Mouse (Mus musculus): ENCODE results near the gene Specc1. TPM values are rescaled to one million over a fixed set of nuclear protein-coding genes. Genes with fewer than 3 reads are reported as not detected.

The Specc1 gene
- polyA plus RNA-seq, 1 experiment, result 27.7 TPM

DNA sequence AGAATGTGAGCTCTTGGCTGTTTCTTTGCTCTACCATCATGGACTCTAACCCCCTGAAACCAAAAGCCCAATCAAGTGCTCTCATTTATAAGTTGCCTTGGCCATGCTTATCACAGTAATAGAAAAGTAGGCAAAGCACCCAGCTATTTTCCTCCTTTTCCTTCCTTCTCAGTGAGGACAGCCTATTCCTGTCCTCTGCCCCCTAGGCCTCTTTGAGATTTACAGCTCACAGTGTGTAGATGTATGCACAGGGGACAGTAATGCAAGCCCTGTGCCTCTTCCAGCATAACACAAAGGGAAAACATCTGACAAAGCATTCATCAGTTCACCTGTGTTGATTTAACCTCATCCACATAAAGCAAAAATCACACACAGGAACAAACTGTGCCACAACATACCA, 237.7 kb downstream of the Specc1 start:
- no peak overlapping the region for H3K4me2 ChIP-seq (ENCODE audit: low read depth)
- H3K4me3 ChIP-seq, result no peak overlapping the region
- H3K27me3 ChIP-seq (ENCODE audit: control insufficient read depth, insufficient read depth, insufficient read length), result no peaks in the 10 kb centered on the region
- no peaks in the 10 kb centered on the region for H3K36me3 ChIP-seq (ENCODE audit: control insufficient read depth, insufficient read depth)
- H3ac ChIP-seq (ENCODE audit: control insufficient read depth, insufficient read length), result no peak overlapping the region
- H3K79me2 ChIP-seq (ENCODE audit: control insufficient read depth, insufficient read depth), result peaks cover 4% of the 10 kb centered on the region
- no peak for TF ChIP-seq TCF3 (IDR thresholded peaks at IDR 0.05; ENCODE audit: insufficient read length, low read depth)
- TF ChIP-seq REST (IDR thresholded peaks at IDR 0.05; ENCODE audit: insufficient read depth, insufficient read length), result no peak
- no peak for TF ChIP-seq USF1 (IDR thresholded peaks at IDR 0.05; ENCODE audit: low read depth)
- TF ChIP-seq CEBPB (IDR thresholded peaks at IDR 0.05; ENCODE audit: insufficient read depth, poor library complexity, severe bottlenecking), result no peak
- TF ChIP-seq MAX (IDR thresholded peaks at IDR 0.05; ENCODE audit: low read depth), result no peak
- TF ChIP-seq TCF12 (IDR thresholded peaks at IDR 0.05; ENCODE audit: insufficient read depth, poor library complexity, severe bottlenecking), result no peak
- TF ChIP-seq MYOG (IDR thresholded peaks at IDR 0.05; ENCODE audit: control insufficient read depth in 1 of 3, insufficient read depth in 1 of 3, insufficient read length in 2 of 3, low read depth in 2 of 3), result no peak
- TF ChIP-seq POLR2A (IDR thresholded peaks at IDR 0.05; ENCODE audit: insufficient read length, low read depth), result no peak
- no peak for TF ChIP-seq SRF (IDR thresholded peaks at IDR 0.05; ENCODE audit: control insufficient read depth, insufficient read length, low read depth)
- no peak for TF ChIP-seq E2F4 (IDR thresholded peaks at IDR 0.05; ENCODE audit: insufficient read depth)

DNA sequence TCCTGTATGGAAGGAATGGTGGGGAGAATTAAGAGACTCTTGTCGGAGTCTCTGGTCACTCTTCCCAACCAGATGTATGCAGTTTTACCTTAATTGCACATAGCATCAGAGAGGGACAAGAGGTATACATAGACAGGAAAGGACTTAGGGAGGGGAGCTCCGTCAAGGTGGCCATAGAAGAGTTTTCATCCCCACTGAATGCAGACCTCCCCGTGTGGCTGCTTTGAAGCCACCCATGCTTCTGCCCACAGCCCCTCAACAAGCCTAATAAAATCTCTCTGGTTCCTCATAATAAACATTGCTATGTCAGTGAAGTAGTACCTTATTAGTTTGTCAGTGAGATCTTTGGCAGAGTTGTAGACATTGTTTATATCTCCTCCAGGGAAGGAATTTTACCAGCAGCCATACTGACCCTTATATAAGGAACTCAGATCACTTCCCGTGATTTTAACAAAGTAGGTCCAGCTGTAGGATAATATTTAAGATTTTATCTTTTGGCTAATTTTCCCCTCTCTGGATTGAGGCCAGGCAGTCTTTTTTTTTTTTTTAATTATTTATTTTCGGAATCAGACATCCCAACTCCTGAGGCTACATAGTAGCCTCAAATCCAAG, 244.4 kb downstream of the Specc1 start:
- no peak overlapping the region for H3K4me3 ChIP-seq
- H3K79me2 ChIP-seq (ENCODE audit: control insufficient read depth, insufficient read depth), result no peaks in the 10 kb centered on the region
- no peaks in the 10 kb centered on the region for H3K27me3 ChIP-seq (ENCODE audit: control insufficient read depth, insufficient read depth, insufficient read length)
- no peak overlapping the region for H3K4me2 ChIP-seq (ENCODE audit: low read depth)
- TF ChIP-seq CEBPB (IDR thresholded peaks at IDR 0.05; ENCODE audit: insufficient read depth, poor library complexity, severe bottlenecking) (no peak), MYOD1 (IDR thresholded peaks at IDR 0.05; ENCODE audit: control insufficient read depth in 1 of 3, insufficient read length in 2 of 3, low read depth in 2 of 3) (no peak)
- H3ac ChIP-seq (ENCODE audit: control insufficient read depth, insufficient read length), result no peak overlapping the region
- peaks cover 4% of the 10 kb centered on the region for H3K36me3 ChIP-seq (ENCODE audit: control insufficient read depth, insufficient read depth)

- Histone ChIP-seq H3K4me3 (no peak overlapping the region), H3K27me3 (ENCODE audit: control insufficient read depth, insufficient read depth, insufficient read length) (no peaks in the 10 kb centered on the region), H3K36me3 (ENCODE audit: control insufficient read depth, insufficient read depth) (peaks cover 14% of the 10 kb centered on the region), H3K4me2 (ENCODE audit: low read depth) (no peak overlapping the region), H3ac (ENCODE audit: control insufficient read depth, insufficient read length) (no peak overlapping the region), H3K79me2 (ENCODE audit: control insufficient read depth, insufficient read depth) (no peaks in the 10 kb centered on the region)
- TF ChIP-seq USF1 (IDR thresholded peaks at IDR 0.05; ENCODE audit: low read depth) (no peak), CEBPB (IDR thresholded peaks at IDR 0.05; ENCODE audit: insufficient read depth, poor library complexity, severe bottlenecking) (no peak), E2F4 (IDR thresholded peaks at IDR 0.05; ENCODE audit: insufficient read depth) (no peak), POLR2A (IDR thresholded peaks at IDR 0.05; ENCODE audit: insufficient read length, low read depth) (no peak), MAX (IDR thresholded peaks at IDR 0.05; ENCODE audit: low read depth) (no peak)
These were observed 246.1 kb downstream of the Specc1 start for GRCm38 (mm10) chr11:62202645-62203044.

GRCm38 (mm10) chr11:62209111-62209510, 252.5 kb downstream of the Specc1 start:
- no peak overlapping the region for H3ac ChIP-seq (ENCODE audit: control insufficient read depth, insufficient read length)
- H3K4me3 ChIP-seq, result no peak overlapping the region
- TF ChIP-seq TCF12 (IDR thresholded peaks at IDR 0.05; ENCODE audit: insufficient read depth, poor library complexity, severe bottlenecking) (no peak), MAX (IDR thresholded peaks at IDR 0.05; ENCODE audit: low read depth) (no peak), TCF3 (IDR thresholded peaks at IDR 0.05; ENCODE audit: insufficient read length, low read depth) (no peak), MYOG (IDR thresholded peaks at IDR 0.05; ENCODE audit: control insufficient read depth in 1 of 3, insufficient read depth in 1 of 3, insufficient read length in 2 of 3, low read depth in 2 of 3) (no peak), POLR2AphosphoS2 (IDR thresholded peaks at IDR 0.05; ENCODE audit: insufficient read length, low read depth) (no peak), CEBPB (IDR thresholded peaks at IDR 0.05; ENCODE audit: insufficient read depth, poor library complexity, severe bottlenecking) (no peak), SRF (IDR thresholded peaks at IDR 0.05; ENCODE audit: control insufficient read depth, insufficient read length, low read depth) (no peak), USF1 (IDR thresholded peaks at IDR 0.05; ENCODE audit: low read depth) (no peak)
- H3K36me3 ChIP-seq (ENCODE audit: control insufficient read depth, insufficient read depth), result peaks cover 42% of the 10 kb centered on the region
- H3K79me2 ChIP-seq (ENCODE audit: control insufficient read depth, insufficient read depth), result no peaks in the 10 kb centered on the region
- H3K4me2 ChIP-seq (ENCODE audit: low read depth), result no peak overlapping the region
- no peaks in the 10 kb centered on the region for H3K27me3 ChIP-seq (ENCODE audit: control insufficient read depth, insufficient read depth, insufficient read length)

GRCm38 (mm10) chr11:62209891-62210290, 253.3 kb downstream of the Specc1 start:
- Histone ChIP-seq H3K4me3 (no peak overlapping the region), H3K79me2 (ENCODE audit: control insufficient read depth, insufficient read depth) (no peaks in the 10 kb centered on the region), H3ac (ENCODE audit: control insufficient read depth, insufficient read length) (no peak overlapping the region), H3K27me3 (ENCODE audit: control insufficient read depth, insufficient read depth, insufficient read length) (no peaks in the 10 kb centered on the region), H3K4me2 (ENCODE audit: low read depth) (no peak overlapping the region), H3K36me3 (ENCODE audit: control insufficient read depth, insufficient read depth) (peaks cover 43% of the 10 kb centered on the region)
- TF ChIP-seq MYOD1 (IDR thresholded peaks at IDR 0.05; ENCODE audit: control insufficient read depth in 1 of 3, insufficient read length in 2 of 3, low read depth in 2 of 3) (no peak), MAX (IDR thresholded peaks at IDR 0.05; ENCODE audit: low read depth) (no peak), CEBPB (IDR thresholded peaks at IDR 0.05; ENCODE audit: insufficient read depth, poor library complexity, severe bottlenecking) (no peak), E2F4 (IDR thresholded peaks at IDR 0.05; ENCODE audit: insufficient read depth) (no peak)

Measured in myocyte (in vitro differentiated cells).